Mouse (Mus musculus): ENCODE results near the gene Traf6. TPM values are rescaled to one million over a fixed set of nuclear protein-coding genes. Genes with fewer than 3 reads are reported as not detected.
A peak's percentile ranks its signal among the peaks of the same experiment; 100 is the strongest.

Gene Traf6
- total RNA-seq, 1 experiment: 10.5 TPM

- H3K4me3 ChIP-seq (ENCODE audit: insufficient read depth in 1 of 2, low read depth in 1 of 2, low read length in 2 of 2, poor library complexity in 1 of 2, severe bottlenecking in 1 of 2): no peak overlapping the region
- H3K9me3 ChIP-seq (ENCODE audit: control insufficient read depth, insufficient read depth, low read depth, low read length): no peaks in the 10 kb centered on the region
- H3K36me3 ChIP-seq (ENCODE audit: control insufficient read depth, insufficient read depth, low read length, poor library complexity, severe bottlenecking): peaks cover 9% of the 10 kb centered on the region
- TF ChIP-seq MAFK (IDR thresholded peaks at IDR 0.05; ENCODE audit: insufficient read depth, low read depth, low read length) (no peak), HCFC1 (IDR thresholded peaks at IDR 0.05; ENCODE audit: borderline replicate concordance, insufficient read depth, low read length) (no peak), ZC3H11A (IDR thresholded peaks at IDR 0.05; ENCODE audit: borderline replicate concordance, low read depth, low read length) (no peak), ZNF384 (IDR thresholded peaks at IDR 0.05; ENCODE audit: low read depth, low read length) (no peak), CHD2 (IDR thresholded peaks at IDR 0.05; ENCODE audit: low read depth, low read length) (no peak)
- H3K9ac ChIP-seq (ENCODE audit: insufficient read depth, low read depth, low read length, poor library complexity, severe bottlenecking): no peak overlapping the region
- no peak for DNase-seq (ENCODE audit: low read depth, low spot score)
- no peaks in the 10 kb centered on the region for H3K4me1 ChIP-seq (ENCODE audit: control insufficient read depth in 2 of 2, insufficient read depth in 2 of 2, low read length in 2 of 2, poor library complexity in 1 of 2)
- in situ Hi-C loops (cut with MboI; ENCODE audit: low sequenced_read_pairs in 2 of 2, unreplicated experiment in 2 of 2): no loop called here
- no peak overlapping the region for H3K27ac ChIP-seq (ENCODE audit: insufficient read depth, low read depth, low read length, poor library complexity, severe bottlenecking)
Observed at GRCm38 (mm10) chr2:101688011-101688410, 9.8 kb downstream of the Traf6 start.

DNA sequence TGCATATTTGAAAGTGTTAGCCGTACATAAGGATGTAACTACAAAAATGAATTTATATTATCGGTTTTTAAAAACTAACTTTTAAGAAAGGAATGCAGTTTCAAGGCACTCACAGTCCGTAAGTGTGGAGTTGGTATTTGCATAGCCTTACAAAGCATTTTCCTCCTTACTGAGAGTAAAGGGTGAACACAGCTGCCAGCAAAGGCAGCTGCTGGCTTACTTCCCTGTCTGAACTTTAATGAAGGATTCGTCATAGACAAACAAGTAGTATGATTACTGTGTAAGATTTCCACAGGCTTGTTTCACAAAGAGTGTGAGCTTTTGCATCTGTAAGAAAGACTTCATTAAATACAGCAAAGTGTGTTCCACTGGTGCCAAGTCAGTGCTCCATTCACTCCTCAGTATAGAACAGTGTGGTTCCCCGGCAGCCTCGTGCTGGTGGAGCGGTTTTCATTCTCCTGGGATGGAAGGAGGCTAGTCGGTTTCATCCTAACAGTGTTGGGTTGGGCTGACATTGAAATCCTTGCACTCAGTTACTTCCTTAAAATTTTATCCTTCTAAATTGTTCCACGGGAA is 12.1 kb downstream of the Traf6 start:
- Histone ChIP-seq H3K4me3 (ENCODE audit: insufficient read depth in 1 of 2, low read depth in 1 of 2, low read length in 2 of 2, poor library complexity in 1 of 2, severe bottlenecking in 1 of 2) (no peak overlapping the region), H3K36me3 (ENCODE audit: control insufficient read depth, insufficient read depth, low read length, poor library complexity, severe bottlenecking) (peaks cover 9% of the 10 kb centered on the region), H3K9ac (ENCODE audit: insufficient read depth, low read depth, low read length, poor library complexity, severe bottlenecking) (no peak overlapping the region), H3K27ac (ENCODE audit: insufficient read depth, low read depth, low read length, poor library complexity, severe bottlenecking) (no peak overlapping the region), H3K4me1 (ENCODE audit: control insufficient read depth in 2 of 2, insufficient read depth in 2 of 2, low read length in 2 of 2, poor library complexity in 1 of 2) (no peaks in the 10 kb centered on the region), H3K9me3 (ENCODE audit: control insufficient read depth, insufficient read depth, low read depth, low read length) (no peaks in the 10 kb centered on the region)
- no peak for DNase-seq (ENCODE audit: low read depth, low spot score)
- no peak for TF ChIP-seq CHD2 (IDR thresholded peaks at IDR 0.05; ENCODE audit: low read depth, low read length)
- TF ChIP-seq ZC3H11A (IDR thresholded peaks at IDR 0.05; ENCODE audit: borderline replicate concordance, low read depth, low read length): no peak
- TF ChIP-seq MAFK (IDR thresholded peaks at IDR 0.05; ENCODE audit: insufficient read depth, low read depth, low read length): no peak
- TF ChIP-seq HCFC1 (IDR thresholded peaks at IDR 0.05; ENCODE audit: borderline replicate concordance, insufficient read depth, low read length): no peak
- no peak for TF ChIP-seq ZNF384 (IDR thresholded peaks at IDR 0.05; ENCODE audit: low read depth, low read length)
- in situ Hi-C loops (cut with MboI; ENCODE audit: low sequenced_read_pairs in 2 of 2, unreplicated experiment in 2 of 2): no loop called here

DNA sequence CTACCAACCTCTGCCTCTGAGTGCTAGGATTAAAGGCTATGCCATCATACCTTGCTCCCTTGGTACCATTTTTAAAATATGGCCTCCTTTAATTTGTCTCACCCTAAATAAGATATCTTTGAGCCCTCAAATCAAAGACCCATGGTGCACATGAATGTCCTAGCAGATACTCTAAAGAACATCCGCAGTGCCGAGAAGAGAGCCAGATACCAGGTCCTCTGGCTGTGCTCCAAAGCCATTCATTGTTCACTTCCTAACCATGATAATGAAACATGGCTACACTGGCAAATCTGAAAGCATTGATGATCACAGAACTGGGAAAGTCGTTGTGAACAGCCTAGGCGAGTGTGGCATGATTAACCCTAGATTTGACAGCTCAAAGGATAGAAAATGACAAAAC is 14.8 kb downstream of the Traf6 start:
- no peaks in the 10 kb centered on the region for H3K9me3 ChIP-seq (ENCODE audit: control insufficient read depth, insufficient read depth, low read depth, low read length)
- H3K27ac ChIP-seq (ENCODE audit: insufficient read depth, low read depth, low read length, poor library complexity, severe bottlenecking): no peak overlapping the region
- H3K9ac ChIP-seq (ENCODE audit: insufficient read depth, low read depth, low read length, poor library complexity, severe bottlenecking): no peak overlapping the region
- no peak for DNase-seq (ENCODE audit: low read depth, low spot score)
- H3K36me3 ChIP-seq (ENCODE audit: control insufficient read depth, insufficient read depth, low read length, poor library complexity, severe bottlenecking): peaks cover 20% of the 10 kb centered on the region
- in situ Hi-C loops (cut with MboI; ENCODE audit: low sequenced_read_pairs in 2 of 2, unreplicated experiment in 2 of 2): no loop called here
- no peak for TF ChIP-seq MAFK (IDR thresholded peaks at IDR 0.05; ENCODE audit: insufficient read depth, low read depth, low read length)
- TF ChIP-seq ZNF384 (IDR thresholded peaks at IDR 0.05; ENCODE audit: low read depth, low read length): no peak
- TF ChIP-seq HCFC1 (IDR thresholded peaks at IDR 0.05; ENCODE audit: borderline replicate concordance, insufficient read depth, low read length): no peak
- no peak for TF ChIP-seq ZC3H11A (IDR thresholded peaks at IDR 0.05; ENCODE audit: borderline replicate concordance, low read depth, low read length)
- TF ChIP-seq CHD2 (IDR thresholded peaks at IDR 0.05; ENCODE audit: low read depth, low read length): no peak
- no peaks in the 10 kb centered on the region for H3K4me1 ChIP-seq (ENCODE audit: control insufficient read depth in 2 of 2, insufficient read depth in 2 of 2, low read length in 2 of 2, poor library complexity in 1 of 2)
- no peak overlapping the region for H3K4me3 ChIP-seq (ENCODE audit: insufficient read depth in 1 of 2, low read depth in 1 of 2, low read length in 2 of 2, poor library complexity in 1 of 2, severe bottlenecking in 1 of 2)

DNA sequence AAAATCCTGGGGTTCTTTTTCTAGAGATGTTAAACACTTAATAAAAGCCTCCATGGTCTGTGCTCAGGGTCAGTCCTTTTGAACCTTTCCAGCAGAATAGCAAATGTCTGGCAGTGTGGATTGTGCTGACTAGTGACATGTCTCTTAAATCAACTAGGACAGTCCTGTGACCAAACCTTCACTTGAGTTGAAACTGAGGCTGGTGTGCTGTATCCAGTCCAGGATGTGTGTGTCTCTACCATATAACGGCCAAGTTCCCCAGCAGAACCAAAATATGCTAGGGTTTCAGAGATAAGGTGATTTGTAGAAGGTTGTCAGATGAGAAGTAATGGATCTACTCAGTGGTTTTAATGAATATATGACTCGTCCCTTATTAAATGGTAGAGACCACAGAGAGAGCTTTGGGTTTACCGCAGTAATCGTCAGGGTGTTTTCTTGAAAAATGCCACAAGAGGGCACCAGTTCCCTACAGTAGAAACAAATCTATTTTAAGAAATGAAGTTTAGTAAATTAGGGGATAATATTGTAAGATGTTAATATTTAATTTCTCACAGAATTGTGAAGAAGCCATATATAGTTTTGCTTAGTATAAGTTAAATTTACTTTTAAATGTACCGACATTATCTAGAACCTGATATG is 15.5 kb downstream of the Traf6 start:
- Histone ChIP-seq H3K4me1 (ENCODE audit: control insufficient read depth in 2 of 2, insufficient read depth in 2 of 2, low read length in 2 of 2, poor library complexity in 1 of 2) (no peaks in the 10 kb centered on the region), H3K4me3 (ENCODE audit: insufficient read depth in 1 of 2, low read depth in 1 of 2, low read length in 2 of 2, poor library complexity in 1 of 2, severe bottlenecking in 1 of 2) (no peak overlapping the region), H3K36me3 (ENCODE audit: control insufficient read depth, insufficient read depth, low read length, poor library complexity, severe bottlenecking) (peaks cover 22% of the 10 kb centered on the region), H3K27ac (ENCODE audit: insufficient read depth, low read depth, low read length, poor library complexity, severe bottlenecking) (no peak overlapping the region), H3K9ac (ENCODE audit: insufficient read depth, low read depth, low read length, poor library complexity, severe bottlenecking) (no peak overlapping the region), H3K9me3 (ENCODE audit: control insufficient read depth, insufficient read depth, low read depth, low read length) (no peaks in the 10 kb centered on the region)
- TF ChIP-seq ZC3H11A (IDR thresholded peaks at IDR 0.05; ENCODE audit: borderline replicate concordance, low read depth, low read length) (peak; percentile 58; the same call in 1 of the 2 replicates), ZNF384 (IDR thresholded peaks at IDR 0.05; ENCODE audit: low read depth, low read length) (no peak), HCFC1 (IDR thresholded peaks at IDR 0.05; ENCODE audit: borderline replicate concordance, insufficient read depth, low read length) (no peak), CHD2 (IDR thresholded peaks at IDR 0.05; ENCODE audit: low read depth, low read length) (no peak)
- in situ Hi-C loops (cut with MboI; ENCODE audit: low sequenced_read_pairs in 2 of 2, unreplicated experiment in 2 of 2): no loop called here
- DNase-seq (ENCODE audit: low read depth, low spot score): no peak

Data from ES-E14 (cell line).